15 mouse cellular contexts compared by ENCODE assay signal in the genomic region with DNA sequence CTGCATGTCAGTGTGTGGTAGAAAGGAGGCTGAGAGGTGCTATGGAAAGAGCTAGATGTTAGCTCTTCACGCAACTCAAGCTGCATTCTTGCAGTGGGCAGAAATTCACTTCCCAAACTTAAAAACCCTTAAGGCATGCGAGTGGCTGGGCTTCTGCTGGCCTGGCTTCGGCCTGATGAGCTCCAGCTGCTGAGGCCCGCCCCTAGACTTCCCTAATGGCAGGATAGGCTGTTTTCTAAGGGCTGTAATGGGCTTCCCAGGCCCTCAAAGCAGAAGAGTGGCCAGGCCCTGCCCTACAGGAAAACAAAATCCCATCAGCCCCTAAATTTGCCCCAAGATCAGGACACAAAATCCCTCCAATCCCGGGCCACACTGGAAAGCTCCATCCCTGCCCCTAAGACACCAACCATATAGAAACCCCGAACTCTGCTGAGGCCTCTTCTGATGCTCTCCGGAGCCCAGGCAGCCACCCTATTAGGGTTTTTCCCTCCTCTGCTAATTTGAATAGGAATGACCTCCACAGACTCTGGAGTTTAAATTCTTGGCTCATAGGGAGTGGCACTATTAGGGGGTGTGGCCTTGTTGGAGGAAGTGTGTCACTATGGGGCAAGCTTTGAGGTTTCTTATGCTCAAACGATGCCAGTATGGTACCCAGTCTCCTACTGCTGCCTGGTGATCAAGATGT. TPM values are rescaled to one million over a fixed set of nuclear protein-coding genes. Genes with fewer than 3 reads are reported as not detected.
DNase-seq lines count a peak whose midpoint lies in the region; ATAC-seq and TF ChIP-seq lines count a peak whose summit lies in the region.
"Had no signal": no experiment of that assay in that cellular context is flagged by ENCODE, and none has a peak within 500 bp of the region (broad histone marks: within the 10 kb centered on the region; RNA-seq: fewer than 3 reads in every experiment).

No protein-coding gene starts in this region.

- peaks cover 12% of the 10 kb centered on the region for H3K4me1 ChIP-seq in kidney, embryonic 14.5 days (ENCODE audit: control insufficient read depth, insufficient read depth, low read length)
- H3K4me1 ChIP-seq in testis, adult 2 months (ENCODE audit: control insufficient read depth, insufficient read depth, low read length): peaks cover 18% of the 10 kb centered on the region

- H3K36me3 ChIP-seq in kidney, embryonic 14.5 days (ENCODE audit: control insufficient read depth, insufficient read depth, low read length): peaks cover 3% of the 10 kb centered on the region; the same call in 1 of the 2 replicates
- H3K36me3 ChIP-seq in testis, adult 2 months (ENCODE audit: control insufficient read depth, insufficient read depth, low read length): no peaks in the 10 kb centered on the region; the same call in 1 of the 2 replicates

- no peak for TF ChIP-seq CTCF in testis, adult 2 months (IDR thresholded peaks at IDR 0.05; ENCODE audit: control insufficient read depth, insufficient read depth, insufficient replicate concordance, low read depth, low read length)

- H3K27ac ChIP-seq in kidney, embryonic 14.5 days (ENCODE audit: low read depth, low read length): peak overlapping the region; percentile 52
- H3K27ac ChIP-seq in testis, adult 2 months (ENCODE audit: control insufficient read depth, insufficient read depth, low read depth, low read length): peak overlapping the region; percentile 59
- H3K27ac ChIP-seq: midbrain, embryonic 10.5 days had no signal

- H3K9me3 ChIP-seq in kidney, embryonic 14.5 days (ENCODE audit: control insufficient read depth, low read length): no peaks in the 10 kb centered on the region
- H3K9me3 ChIP-seq: midbrain, embryonic 10.5 days had no signal

- H3K4me2 ChIP-seq in kidney, embryonic 14.5 days (replicated peaks; ENCODE audit: low read depth, low read length): no peak overlapping the region

- no peak overlapping the region for H3K4me3 ChIP-seq in kidney, embryonic 14.5 days (ENCODE audit: low read length)
- H3K4me3 ChIP-seq in testis, adult 2 months (ENCODE audit: control insufficient read depth, low read depth, low read length): peak overlapping the region; percentile 74
- H3K4me3 ChIP-seq: midbrain, embryonic 10.5 days had no signal

- no peak overlapping the region for H3K9ac ChIP-seq in kidney, embryonic 14.5 days (ENCODE audit: low read depth, low read length)

- no peak for TF ChIP-seq POLR2A in testis, adult 2 months (IDR thresholded peaks at IDR 0.05; ENCODE audit: control insufficient read depth, low read depth, low read length)

- H3K27me3 ChIP-seq in kidney, embryonic 14.5 days (ENCODE audit: control insufficient read depth, insufficient read depth, low read length): no peaks in the 10 kb centered on the region
- H3K27me3 ChIP-seq in testis, adult 2 months (ENCODE audit: control insufficient read depth, insufficient read depth, low read length): no peaks in the 10 kb centered on the region

- ATAC-seq in kidney, embryonic 14.5 days (ENCODE audit: low FRiP score, low TSS enrichment): no peak
- ATAC-seq in erythroblast, adult 5-6 weeks (replicated peaks; ENCODE audit: low FRiP score, poor library complexity, severe bottlenecking): no peak
- ATAC-seq in granulocyte monocyte progenitor cell, adult 5-6 weeks (replicated peaks; ENCODE audit: poor library complexity, severe bottlenecking): no peak

- no peak for DNase-seq in kidney, adult 11 months
- DNase-seq in testis, postnatal 14 days (ENCODE audit: low spot score): no peak
- peak; percentile 63 to 74 for DNase-seq in kidney, postnatal 4 days
- DNase-seq in natural killer cell, adult 2 months (ENCODE audit: low spot score in 2 of 2): no peak
- DNase-seq: layer of hippocampus, adult 9-11 months; left cerebral cortex, postnatal 4 days; spleen, adult 18-20 months; thymus, postnatal 4 days had no signal

- 39% methylated on average over 8 of the region's 8 CpGs for WGBS in kidney, embryonic 14.5 days

RNA-seq across cellular contexts. Expression of gene Ankrd54, which starts 2.5 kb away (rescaled TPM):
- 48.6 and 54.2 TPM in 2 replicates for polyA plus RNA-seq in kidney, embryonic 14.5 days (2014; fragmentation: Nextera tagmentation; extraction: Ambion mirVana)
- polyA plus RNA-seq in testis, adult 2 months (2012; rRNA removed): 292 and 336 TPM in 2 replicates
- total RNA-seq in erythroblast, adult 5-6 weeks (2015; ENCODE audit: low replicate concordance): 12.3 and 20.0 TPM in 2 replicates
- total RNA-seq in erythroblast, adult 5-6 weeks (2017; ENCODE audit: low replicate concordance): 7.5 and 11.4 TPM in 2 replicates
- 14.5 and 21.9 TPM in 2 replicates for total RNA-seq in granulocyte monocyte progenitor cell, adult 5-6 weeks (2014; fragmentation: Nextera tagmentation)
- 14.0 and 20.8 TPM in 2 replicates for total RNA-seq in granulocyte monocyte progenitor cell, adult 5-6 weeks (2017)

RNA-seq across cellular contexts. Expression of gene Eif3l, which starts 9.8 kb away (rescaled TPM):
- polyA plus RNA-seq in kidney, embryonic 14.5 days (2014; fragmentation: Nextera tagmentation; extraction: Ambion mirVana): 207 and 265 TPM in 2 replicates
- polyA plus RNA-seq in testis, adult 2 months (2012; rRNA removed): 110 and 117 TPM in 2 replicates
- total RNA-seq in erythroblast, adult 5-6 weeks (2015; ENCODE audit: low replicate concordance): 29.4 and 47.6 TPM in 2 replicates
- total RNA-seq in erythroblast, adult 5-6 weeks (2017; ENCODE audit: low replicate concordance): 51.3 and 56.2 TPM in 2 replicates
- total RNA-seq in granulocyte monocyte progenitor cell, adult 5-6 weeks (2014; fragmentation: Nextera tagmentation): 228 and 235 TPM in 2 replicates
- 310 and 312 TPM in 2 replicates for total RNA-seq in granulocyte monocyte progenitor cell, adult 5-6 weeks (2017)

RNA-seq across cellular contexts. Expression of gene Galr3, which starts 23.5 kb away (rescaled TPM):
- polyA plus RNA-seq in kidney, embryonic 14.5 days (2014; fragmentation: Nextera tagmentation; extraction: Ambion mirVana): 0.28 TPM in 1 of 2 replicates, not detected in the other
- polyA plus RNA-seq in testis, adult 2 months (2012; rRNA removed): not detected in 2 replicates
- total RNA-seq in erythroblast, adult 5-6 weeks (2015; ENCODE audit: low replicate concordance): not detected in 2 replicates
- total RNA-seq in erythroblast, adult 5-6 weeks (2017; ENCODE audit: low replicate concordance): not detected in 2 replicates
- total RNA-seq in granulocyte monocyte progenitor cell, adult 5-6 weeks (2014; fragmentation: Nextera tagmentation): 0.73 TPM in 1 of 2 replicates, not detected in the other
- 0.65 and 2.1 TPM in 2 replicates for total RNA-seq in granulocyte monocyte progenitor cell, adult 5-6 weeks (2017)
- total RNA-seq: ES-E14 had no signal
- polyA plus RNA-seq: heart, postnatal 0 days; midbrain, embryonic 10.5 days had no signal

RNA-seq across cellular contexts. Expression of gene H1f0, which starts 37.0 kb away (rescaled TPM):
- 137 and 306 TPM in 2 replicates for polyA plus RNA-seq in kidney, embryonic 14.5 days (2014; fragmentation: Nextera tagmentation; extraction: Ambion mirVana)
- polyA plus RNA-seq in testis, adult 2 months (2012; rRNA removed): 9.7 and 11.5 TPM in 2 replicates
- total RNA-seq in erythroblast, adult 5-6 weeks (2015; ENCODE audit: low replicate concordance): 6.5 and 8.6 TPM in 2 replicates
- 8.2 and 20.5 TPM in 2 replicates for total RNA-seq in erythroblast, adult 5-6 weeks (2017; ENCODE audit: low replicate concordance)
- total RNA-seq in granulocyte monocyte progenitor cell, adult 5-6 weeks (2014; fragmentation: Nextera tagmentation): 10.6 and 17.0 TPM in 2 replicates
- 19.6 and 24.4 TPM in 2 replicates for total RNA-seq in granulocyte monocyte progenitor cell, adult 5-6 weeks (2017)

RNA-seq across cellular contexts. Expression of gene Micall1, which starts 43.5 kb away (rescaled TPM):
- polyA plus RNA-seq in kidney, embryonic 14.5 days (2014; fragmentation: Nextera tagmentation; extraction: Ambion mirVana): 6.5 and 7.2 TPM in 2 replicates
- 75.8 and 85.0 TPM in 2 replicates for polyA plus RNA-seq in testis, adult 2 months (2012; rRNA removed)
- 0.77 and 1.9 TPM in 2 replicates for total RNA-seq in erythroblast, adult 5-6 weeks (2015; ENCODE audit: low replicate concordance)
- total RNA-seq in erythroblast, adult 5-6 weeks (2017; ENCODE audit: low replicate concordance): 0.68 and 0.98 TPM in 2 replicates
- total RNA-seq in granulocyte monocyte progenitor cell, adult 5-6 weeks (2014; fragmentation: Nextera tagmentation): 7.6 and 13.5 TPM in 2 replicates
- 4.1 and 7.1 TPM in 2 replicates for total RNA-seq in granulocyte monocyte progenitor cell, adult 5-6 weeks (2017)

Comparison
In these comparisons a context has a peak if more than half of its experiments do, and no peak if none do; other contexts are left out.
1. DNase-seq: peak in kidney, postnatal 4 days (2 of 2); none in kidney, adult 11 months (single experiment), testis, postnatal 14 days (single experiment) and natural killer cell, adult 2 months (0 of 2).
2. RNA of gene Eif3l, which starts 9.8 kb away (total RNA-seq): 228 to 312 TPM in granulocyte monocyte progenitor cell, adult 5-6 weeks; 29.4 to 56.2 TPM in erythroblast, adult 5-6 weeks; every median in the first group is over 4 times any median in the second.